Mouse (Mus musculus): ENCODE results near the gene Eid1. TPM values are rescaled to one million over a fixed set of nuclear protein-coding genes. Genes with fewer than 3 reads are reported as not detected.

Eid1 gene
- 10 to 100 TPM in 9 of 26 experiments, 1 to 10 TPM in 14, under 1 TPM in 3; 0.56 to 45.4 (median 5.2) TPM for total RNA-seq (2018; cell fraction: chromatin; rRNA removed)
- total RNA-seq (2018; cell fraction: cytosol; rRNA removed): 10 to 100 TPM; 49.5 to 96.8 (median 79.6) TPM
- total RNA-seq (2018; cell fraction: nucleus; rRNA removed): 10 to 100 TPM; 10.0 to 84.7 (median 26.7) TPM
- 98.4 to 218 TPM (median 159 TPM) in 3 replicates for polyA plus RNA-seq (2018)

GRCm38 (mm10) chr2:125672957-125673631 is at the start of gene Eid1:
TSS of gene Eid1 (plus strand) at chr2:125673095.
- Histone ChIP-seq H3K36me3 (ENCODE audit: inconsistent target) (no peaks in the 10 kb centered on the region), H3K4me3 (ENCODE audit: inconsistent target) (peak within 1 kb of the TSS; percentile 78), H3K27ac (peak within 1 kb of the TSS; percentile 84), H3K79me2 (ENCODE audit: inconsistent target) (peaks cover 23% of the 10 kb centered on the region)
- WGBS (ENCODE audit: missing documents): under 1% methylated on average over 73 of the region's 79 CpGs

DNA sequence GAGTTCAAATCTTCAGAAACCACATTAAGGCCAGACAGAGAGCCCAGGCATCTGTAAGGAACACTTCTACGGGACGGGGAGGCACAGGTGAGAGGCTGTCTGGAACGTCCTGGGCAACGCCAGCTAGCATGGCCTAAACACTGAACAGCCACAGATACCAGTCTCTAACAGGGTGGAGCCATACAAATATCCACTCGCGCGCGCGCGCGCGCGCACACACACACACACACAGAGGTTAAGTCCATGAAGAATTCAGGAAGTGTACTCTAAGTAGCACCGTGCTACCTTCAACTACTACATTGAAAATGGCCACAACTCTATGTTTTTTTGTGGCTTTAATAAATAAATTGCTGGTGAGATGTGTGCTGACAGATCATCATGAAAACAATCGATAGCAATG is 49.7 kb upstream of the Eid1 start:
- peaks cover 46% of the 10 kb centered on the region for H3K79me2 ChIP-seq (ENCODE audit: inconsistent target)
- no peak overlapping the region; the same call in 1 of the 2 replicates for H3K4me3 ChIP-seq (ENCODE audit: inconsistent target)
- H3K36me3 ChIP-seq (ENCODE audit: inconsistent target): peaks cover 18% of the 10 kb centered on the region
- no peak overlapping the region for H3K27ac ChIP-seq
- WGBS (ENCODE audit: missing documents): 89% methylated on average over 15 of the region's 15 CpGs

GRCm38 (mm10) chr2:125624127-125624685 is 48.7 kb upstream of the Eid1 start:
- Histone ChIP-seq H3K27ac (peak overlapping the region; percentile 14; the same call in 1 of the 2 replicates), H3K79me2 (ENCODE audit: inconsistent target) (peaks cover 46% of the 10 kb centered on the region), H3K4me3 (ENCODE audit: inconsistent target) (peak overlapping the region; percentile 67), H3K36me3 (ENCODE audit: inconsistent target) (peaks cover 11% of the 10 kb centered on the region)
- 9% methylated on average over 9 of the region's 9 CpGs for WGBS (ENCODE audit: missing documents)

DNA sequence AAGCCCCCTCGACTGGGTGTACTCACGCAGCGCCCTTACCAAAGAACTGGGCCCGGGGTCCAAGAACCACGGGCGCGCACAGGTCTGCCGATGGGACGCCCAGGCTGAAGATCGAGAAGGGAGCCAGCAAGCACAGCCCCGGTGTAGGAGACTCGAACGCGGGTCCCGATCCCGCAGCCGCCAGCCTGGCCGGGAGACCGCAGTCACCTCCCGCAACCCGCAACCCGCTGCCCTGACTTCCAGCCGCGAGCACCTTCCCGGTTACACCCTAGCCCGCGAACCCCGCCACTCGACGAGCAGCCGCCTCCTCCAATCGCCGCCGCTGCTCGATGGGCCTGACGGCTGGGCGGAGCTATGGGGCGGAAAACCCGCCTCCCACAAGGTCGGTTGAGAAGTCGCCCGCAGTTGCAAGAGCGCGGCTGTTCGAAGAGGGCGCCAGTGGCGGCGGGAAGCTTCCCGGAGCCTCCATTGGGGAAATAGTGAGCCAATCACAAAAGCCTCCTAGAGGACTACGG is 48.0 kb upstream of the Eid1 start, which contains the start of gene Cep152:
Cep152 (minus strand) TSS at position 277 of the 515 bp plus-strand sequence.
- H3K79me2 ChIP-seq (ENCODE audit: inconsistent target): peaks cover 46% of the 10 kb centered on the region
- H3K27ac ChIP-seq: peak within 1 kb of the TSS; percentile 14; the same call in 1 of the 2 replicates

DNA sequence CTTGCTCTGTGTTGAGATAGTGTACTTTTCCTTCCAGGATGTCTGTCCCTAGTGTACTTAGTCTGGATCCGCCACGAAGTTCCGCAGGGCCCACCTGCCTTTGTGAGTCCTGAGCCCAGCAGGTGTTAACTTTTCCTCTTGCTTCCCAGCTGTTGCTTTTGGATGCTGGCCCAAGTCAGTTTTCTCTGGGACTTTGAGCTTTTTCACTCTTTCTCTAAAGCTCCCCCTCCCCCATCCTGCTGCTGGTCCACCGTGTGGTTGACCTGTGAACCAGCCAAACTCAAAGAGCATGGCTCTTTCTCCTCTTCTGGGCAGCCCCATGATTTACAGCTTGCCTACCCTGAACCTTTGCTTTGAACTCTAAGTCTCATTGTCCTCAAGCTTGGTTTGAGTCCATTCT is 46.4 kb upstream of the Eid1 start:
- Histone ChIP-seq H3K27ac (no peak overlapping the region), H3K36me3 (ENCODE audit: inconsistent target) (no peaks in the 10 kb centered on the region), H3K79me2 (ENCODE audit: inconsistent target) (peaks cover 33% of the 10 kb centered on the region), H3K4me3 (ENCODE audit: inconsistent target) (no peak overlapping the region)
- 90% methylated on average over 4 of the region's 4 CpGs for WGBS (ENCODE audit: missing documents)

More for the DNA sequence above, 48.0 kb upstream of the Eid1 start, which contains the start of gene Cep152:
- Histone ChIP-seq H3K36me3 (ENCODE audit: inconsistent target) (peaks cover 4% of the 10 kb centered on the region), H3K4me3 (ENCODE audit: inconsistent target) (peak within 1 kb of the TSS; percentile 67)
- WGBS (ENCODE audit: missing documents): under 1% methylated on average over 50 of the region's 50 CpGs

GRCm38 (mm10) chr2:125628487-125628886 is 44.4 kb upstream of the Eid1 start:
- H3K27ac ChIP-seq: no peak overlapping the region
- 85% methylated on average over 6 of the region's 6 CpGs for WGBS (ENCODE audit: missing documents)
- no peaks in the 10 kb centered on the region for H3K36me3 ChIP-seq (ENCODE audit: inconsistent target)
- no peak overlapping the region for H3K4me3 ChIP-seq (ENCODE audit: inconsistent target)
- H3K79me2 ChIP-seq (ENCODE audit: inconsistent target): peaks cover 13% of the 10 kb centered on the region

- 94% methylated on average over 2 of the region's 2 CpGs for WGBS (ENCODE audit: missing documents)
- H3K4me3 ChIP-seq (ENCODE audit: inconsistent target): no peak overlapping the region
- H3K27ac ChIP-seq: no peak overlapping the region
- no peaks in the 10 kb centered on the region for H3K79me2 ChIP-seq (ENCODE audit: inconsistent target)
- H3K36me3 ChIP-seq (ENCODE audit: inconsistent target): no peaks in the 10 kb centered on the region
These were observed 42.9 kb upstream of the Eid1 start for GRCm38 (mm10) chr2:125630010-125630409.

- Histone ChIP-seq H3K27ac (no peak overlapping the region), H3K36me3 (ENCODE audit: inconsistent target) (no peaks in the 10 kb centered on the region)
- WGBS (ENCODE audit: missing documents): 91% methylated on average over 7 of the region's 7 CpGs
These were observed 35.6 kb upstream of the Eid1 start for GRCm38 (mm10) chr2:125637331-125637730.

DNA sequence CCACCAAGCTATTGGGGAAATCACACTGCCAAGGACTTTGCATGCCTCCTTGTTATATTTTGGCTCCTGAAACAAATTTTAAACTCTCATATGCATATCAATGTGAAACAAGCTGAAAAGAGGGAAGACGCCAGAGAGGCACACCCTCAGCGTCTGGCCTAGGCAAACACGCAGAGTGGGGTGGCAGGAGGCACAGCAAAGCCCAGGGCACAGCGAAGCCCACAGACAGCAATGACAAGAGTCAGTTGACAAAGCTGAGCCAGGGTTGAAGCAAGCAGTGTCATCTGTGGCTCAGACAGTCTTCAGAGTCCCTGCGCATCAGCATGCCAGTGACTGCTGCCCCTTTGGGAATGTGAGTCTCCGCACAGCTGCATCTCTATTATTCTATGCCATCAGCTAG is 28.0 kb upstream of the Eid1 start:
- H3K4me3 ChIP-seq (ENCODE audit: inconsistent target): no peak overlapping the region
- H3K36me3 ChIP-seq (ENCODE audit: inconsistent target): no peaks in the 10 kb centered on the region
- WGBS (ENCODE audit: missing documents): 89% methylated on average over 6 of the region's 6 CpGs
- no peak overlapping the region for H3K27ac ChIP-seq
- no peaks in the 10 kb centered on the region for H3K79me2 ChIP-seq (ENCODE audit: inconsistent target)

More at GRCm38 (mm10) chr2:125637331-125637730, 35.6 kb upstream of the Eid1 start:
- no peak overlapping the region for H3K4me3 ChIP-seq (ENCODE audit: inconsistent target)
- H3K79me2 ChIP-seq (ENCODE audit: inconsistent target): no peaks in the 10 kb centered on the region

DNA sequence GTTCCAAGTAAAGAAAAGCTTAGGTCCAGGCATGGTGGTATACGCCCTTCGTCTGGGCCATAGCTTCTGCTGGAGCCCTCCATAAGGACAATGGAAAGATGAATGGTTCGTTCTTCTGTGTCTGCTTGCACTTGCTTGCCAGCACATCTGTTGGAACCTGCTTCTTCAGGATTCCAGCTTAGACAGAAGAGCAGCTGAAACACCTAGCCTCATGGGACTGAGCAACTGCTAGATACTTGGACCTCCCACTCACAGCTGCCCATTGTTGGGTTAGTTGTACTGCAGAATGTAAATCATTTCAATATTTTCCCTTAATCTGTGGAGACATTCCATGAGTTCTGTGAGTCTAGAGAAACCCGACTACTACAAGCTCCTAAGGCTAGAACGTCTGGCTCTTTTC is 22.9 kb upstream of the Eid1 start:
- no peak overlapping the region for H3K4me3 ChIP-seq (ENCODE audit: inconsistent target)
- no peaks in the 10 kb centered on the region for H3K79me2 ChIP-seq (ENCODE audit: inconsistent target)
- H3K27ac ChIP-seq: no peak overlapping the region
- no peaks in the 10 kb centered on the region for H3K36me3 ChIP-seq (ENCODE audit: inconsistent target)
- 95% methylated on average over 5 of the region's 5 CpGs for WGBS (ENCODE audit: missing documents)

- Histone ChIP-seq H3K79me2 (ENCODE audit: inconsistent target) (no peaks in the 10 kb centered on the region), H3K36me3 (ENCODE audit: inconsistent target) (no peaks in the 10 kb centered on the region), H3K27ac (no peak overlapping the region), H3K4me3 (ENCODE audit: inconsistent target) (no peak overlapping the region)
- 97% methylated on average over 14 of the region's 14 CpGs for WGBS (ENCODE audit: missing documents)
These were observed 22.0 kb upstream of the Eid1 start for GRCm38 (mm10) chr2:125650742-125651352.

DNA sequence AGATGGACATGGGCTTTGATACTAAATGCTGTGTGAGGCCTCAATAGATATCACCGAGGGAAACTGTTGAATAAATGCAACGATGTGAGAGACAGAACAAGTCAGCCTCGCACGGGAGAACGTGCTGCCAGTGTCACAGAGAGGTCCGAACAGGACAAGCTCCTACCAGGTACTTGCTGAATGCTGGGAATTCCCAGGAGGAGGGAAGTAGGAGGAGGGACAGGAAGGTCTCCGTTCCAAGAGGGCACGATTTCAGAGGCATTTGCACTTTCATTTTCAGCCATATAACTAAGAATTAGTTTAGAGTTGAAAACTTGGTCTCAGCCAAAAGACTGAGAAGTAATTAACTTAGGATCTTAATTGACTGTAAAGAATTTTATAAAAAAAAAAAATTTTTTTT is 21.3 kb upstream of the Eid1 start:
- H3K79me2 ChIP-seq (ENCODE audit: inconsistent target): no peaks in the 10 kb centered on the region
- H3K36me3 ChIP-seq (ENCODE audit: inconsistent target): no peaks in the 10 kb centered on the region
- no peak overlapping the region for H3K27ac ChIP-seq
- H3K4me3 ChIP-seq (ENCODE audit: inconsistent target): no peak overlapping the region
- 90% methylated on average over 8 of the region's 8 CpGs for WGBS (ENCODE audit: missing documents)

DNA sequence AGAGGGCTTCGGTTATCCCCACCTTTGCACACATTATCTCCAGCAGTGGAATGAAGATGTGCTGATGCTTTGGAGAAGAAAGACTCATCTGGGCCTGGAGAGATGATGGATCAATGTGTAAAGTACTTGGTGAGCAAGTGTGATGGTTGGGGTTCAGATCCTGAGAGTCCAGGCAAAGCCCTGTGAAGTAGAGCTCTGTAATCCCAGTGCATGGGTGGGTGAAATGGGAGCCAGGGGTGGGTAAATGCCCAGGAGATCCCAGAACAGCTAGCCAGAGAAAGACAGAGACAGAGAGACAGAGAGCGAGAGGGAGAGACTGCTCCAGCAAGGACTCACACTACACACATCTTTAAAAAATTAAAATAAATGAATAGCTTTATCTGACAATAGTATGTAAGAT is 19.6 kb upstream of the Eid1 start:
- 97% methylated on average over 2 of the region's 2 CpGs for WGBS (ENCODE audit: missing documents)

GRCm38 (mm10) chr2:125655391-125655790 is 17.5 kb upstream of the Eid1 start:
- Histone ChIP-seq H3K36me3 (ENCODE audit: inconsistent target) (no peaks in the 10 kb centered on the region), H3K27ac (no peak overlapping the region), H3K79me2 (ENCODE audit: inconsistent target) (no peaks in the 10 kb centered on the region), H3K4me3 (ENCODE audit: inconsistent target) (no peak overlapping the region)
- WGBS (ENCODE audit: missing documents): 90% methylated on average over 9 of the region's 9 CpGs

More for the DNA sequence above, 19.6 kb upstream of the Eid1 start:
- H3K4me3 ChIP-seq (ENCODE audit: inconsistent target): no peak overlapping the region
- no peaks in the 10 kb centered on the region for H3K36me3 ChIP-seq (ENCODE audit: inconsistent target)
- no peaks in the 10 kb centered on the region for H3K79me2 ChIP-seq (ENCODE audit: inconsistent target)
- no peak overlapping the region for H3K27ac ChIP-seq

Data from macrophage (primary cell).